23 mouse cellular contexts compared by ENCODE assay signal in genomic region chr4:133827354-133827753, GRCm38 (mm10).
"Had no signal": no experiment of that assay in that cellular context is flagged by ENCODE, and none has a peak within 500 bp of the region (broad histone marks: within the 10 kb centered on the region; RNA-seq: fewer than 3 reads in every experiment).

No protein-coding gene starts in this region.

- H3K27me3 ChIP-seq: heart, embryonic 13.5 days; heart, embryonic 15.5 days; hindbrain, embryonic 15.5 days; liver, embryonic 12.5 days had no signal

- DNase-seq: gastrocnemius, postnatal 14 days; gastrocnemius, postnatal 36 days; heart, adult 11 months; heart, postnatal 14 days; heart, postnatal 36 days; kidney, adult 11 months; kidney, adult 9 months; kidney, postnatal 14 days; layer of hippocampus, adult 9-11 months; layer of hippocampus, postnatal 36 days; left cerebral cortex, postnatal 4 days had no signal

- H3K4me2 ChIP-seq: hindbrain, embryonic 13.5 days; hindbrain, embryonic 15.5 days had no signal

- H3K36me3 ChIP-seq: heart, embryonic 10.5 days; heart, embryonic 13.5 days; heart, embryonic 15.5 days; hindbrain, embryonic 13.5 days; hindbrain, embryonic 15.5 days; kidney, embryonic 15.5 days; limb, embryonic 13.5 days; limb, embryonic 15.5 days; liver, embryonic 12.5 days had no signal

- ATAC-seq: hindbrain, postnatal 0 days; intestine, embryonic 16.5 days; liver, embryonic 12.5 days had no signal

- H3K4me3 ChIP-seq: hindbrain, embryonic 13.5 days; hindbrain, embryonic 15.5 days had no signal

- H3K27ac ChIP-seq: heart, embryonic 10.5 days; heart, embryonic 13.5 days; heart, embryonic 15.5 days; hindbrain, embryonic 13.5 days; hindbrain, embryonic 15.5 days; hindbrain, postnatal 0 days; kidney, embryonic 15.5 days; kidney, postnatal 0 days; limb, embryonic 13.5 days; limb, embryonic 15.5 days; liver, embryonic 12.5 days had no signal

- H3K9ac ChIP-seq: heart, embryonic 15.5 days; hindbrain, embryonic 13.5 days; hindbrain, embryonic 15.5 days; kidney, embryonic 15.5 days; limb, embryonic 13.5 days; limb, embryonic 15.5 days; liver, embryonic 12.5 days had no signal

- H3K9me3 ChIP-seq: heart, embryonic 10.5 days; heart, embryonic 13.5 days; heart, embryonic 15.5 days; hindbrain, embryonic 13.5 days; hindbrain, embryonic 15.5 days; kidney, embryonic 15.5 days; limb, embryonic 13.5 days; limb, embryonic 15.5 days; liver, embryonic 12.5 days had no signal
